Mouse (Mus musculus) cerebellum, adult 11 months (tissue): ENCODE measurements around the gene Vps37d.

Experiments
- DNase-seq: peaks from one replicate; pipeline ENCODE4 v3.0.0; 2022

The Vps37d gene

GRCm38 (mm10) chr5:135025899-135026298, 52.2 kb downstream of the Vps37d start:
- no peak for DNase-seq

GRCm38 (mm10) chr5:135024665-135025224, 53.3 kb downstream of the Vps37d start:
- DNase-seq = no peak

GRCm38 (mm10) chr5:135023344-135024173, 54.5 kb downstream of the Vps37d start, which contains the start of gene Stx1a:
Gene Stx1a (plus strand): TSS chr5:135023482.
- DNase-seq = peak; percentile 46
